Mouse (Mus musculus): ENCODE results near the gene Lmf1.

GRCm38 (mm10) chr17:25604234-25604633 is 25.3 kb downstream of the Lmf1 start:
- no peak for TF ChIP-seq CTCF (IDR thresholded peaks at IDR 0.05)
- no peak for TF ChIP-seq EP300 (IDR thresholded peaks at IDR 0.05; ENCODE audit: insufficient read depth, low read depth, low read length)

Data from heart, adult 2 months (tissue).